Mouse (Mus musculus) C2C12 (cell line): ENCODE measurements around the gene Actr1a.

ENCODE experiments used
- MYOD1 ChIP-seq: IDR thresholded peaks from one replicate; pipeline ENCODE4 v1.6.1; 2011; ENCODE audit warnings: low read depth; ENCODE audit not compliant: control insufficient read depth, insufficient read length
- USF1 ChIP-seq: IDR thresholded peaks from one replicate; pipeline ENCODE4 v1.6.1; 2011; ENCODE audit warnings: low read depth, mild to moderate bottlenecking, control low read depth, moderate library complexity

GRCm38 (mm10) chr19:46397436-46398001, 2.0 kb upstream of the Actr1a start:
- TF ChIP-seq USF1 = no peak
- no peak for TF ChIP-seq MYOD1
